Mouse (Mus musculus) natural killer cell, adult 2 months (primary cell): Measurements from ENCODE around the gene Kif4.
A peak's percentile ranks its signal among the peaks of the same experiment; 100 is the strongest.

Experiments used
- DNase-seq, 2 experiments: peaks; one replicate each; pipeline ENCODE4 v3.0.0; 2022; ENCODE audit warnings: low spot score in 2 of 2

Gene Kif4

GRCm38 (mm10) chrX:100730266-100730665 lies 104.7 kb downstream of the Kif4 start:
- DNase-seq: no peak

GRCm38 (mm10) chrX:100734359-100734758 lies 108.8 kb downstream of the Kif4 start:
- no peak for DNase-seq

GRCm38 (mm10) chrX:100738918-100739317 lies 113.4 kb downstream of the Kif4 start:
- peak in 1 of 2 experiments; percentile 11 for DNase-seq

GRCm38 (mm10) chrX:100739443-100739842 lies 113.9 kb downstream of the Kif4 start:
- no peak for DNase-seq

GRCm38 (mm10) chrX:100740785-100741184 lies 115.2 kb downstream of the Kif4 start:
- DNase-seq: no peak

GRCm38 (mm10) chrX:100741940-100742339 lies 116.4 kb downstream of the Kif4 start:
- DNase-seq: peak in 1 of 2 experiments; percentile 19

- no peak for DNase-seq
Measured at GRCm38 (mm10) chrX:100765855-100766254, 140.3 kb downstream of the Kif4 start.

GRCm38 (mm10) chrX:100767181-100767884 lies 141.8 kb downstream of the Kif4 start, which contains the start of gene Dlg3:
Gene Dlg3, plus strand, starts transcription at chrX:100767722.
- peak in 1 of 2 experiments; percentile 9 for DNase-seq

GRCm38 (mm10) chrX:100767885-100768626 lies 142.5 kb downstream of the Kif4 start:
- no peak for DNase-seq

GRCm38 (mm10) chrX:100769281-100769680 lies 143.7 kb downstream of the Kif4 start:
- DNase-seq: no peak

GRCm38 (mm10) chrX:100774341-100774811 lies 148.8 kb downstream of the Kif4 start:
- peak; percentile 50 to 61 for DNase-seq

- no peak for DNase-seq
Measured at GRCm38 (mm10) chrX:100775405-100775804, 149.9 kb downstream of the Kif4 start.

- peak in 1 of 2 experiments; percentile 20 for DNase-seq
Measured at GRCm38 (mm10) chrX:100776494-100776893, 151.0 kb downstream of the Kif4 start.
